Mouse (Mus musculus) retina, embryonic 14.5 days (tissue): ENCODE results near the gene Xrcc1.
"Not testable (repeated sequence)": the region's sequence is repeated elsewhere in the genome, so short reads cannot be mapped to it uniquely, and the experiment has no call there.

ENCODE experiments used
- DNase-seq: peaks from one replicate; pipeline ENCODE4 v3.0.0-alpha.2; 2015; ENCODE audit warnings: low spot score

Gene Xrcc1

GRCm38 (mm10) chr7:24600941-24601597 is 55.0 kb downstream of the Xrcc1 start:
- DNase-seq: peak; percentile 99

- no peak for DNase-seq
These were observed 59.5 kb downstream of the Xrcc1 start for GRCm38 (mm10) chr7:24605561-24605960.

GRCm38 (mm10) chr7:24606046-24606445 is 60.0 kb downstream of the Xrcc1 start:
- no peak for DNase-seq

DNA sequence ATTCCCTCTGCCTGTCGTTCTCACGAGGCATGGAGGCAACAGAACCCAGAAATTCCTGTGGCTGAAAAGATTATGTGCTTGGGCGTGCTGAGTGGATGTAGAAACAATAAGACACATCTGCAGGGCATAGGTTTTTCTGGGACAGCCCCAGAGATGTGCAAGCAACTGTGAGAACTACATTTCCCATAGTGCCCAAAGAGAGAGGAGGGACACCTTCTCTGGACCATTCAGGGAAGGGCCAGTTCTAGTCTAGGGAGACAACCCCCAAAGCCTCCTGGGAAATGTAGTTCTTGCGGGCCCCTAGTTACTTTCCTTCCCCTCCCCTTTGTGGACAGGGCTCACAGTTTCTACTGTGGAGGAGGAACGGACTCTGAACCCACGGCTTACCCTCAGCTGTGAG is 61.9 kb downstream of the Xrcc1 start:
- DNase-seq: peak; percentile 69

GRCm38 (mm10) chr7:24608561-24608960 is 62.5 kb downstream of the Xrcc1 start:
- DNase-seq: no peak

DNA sequence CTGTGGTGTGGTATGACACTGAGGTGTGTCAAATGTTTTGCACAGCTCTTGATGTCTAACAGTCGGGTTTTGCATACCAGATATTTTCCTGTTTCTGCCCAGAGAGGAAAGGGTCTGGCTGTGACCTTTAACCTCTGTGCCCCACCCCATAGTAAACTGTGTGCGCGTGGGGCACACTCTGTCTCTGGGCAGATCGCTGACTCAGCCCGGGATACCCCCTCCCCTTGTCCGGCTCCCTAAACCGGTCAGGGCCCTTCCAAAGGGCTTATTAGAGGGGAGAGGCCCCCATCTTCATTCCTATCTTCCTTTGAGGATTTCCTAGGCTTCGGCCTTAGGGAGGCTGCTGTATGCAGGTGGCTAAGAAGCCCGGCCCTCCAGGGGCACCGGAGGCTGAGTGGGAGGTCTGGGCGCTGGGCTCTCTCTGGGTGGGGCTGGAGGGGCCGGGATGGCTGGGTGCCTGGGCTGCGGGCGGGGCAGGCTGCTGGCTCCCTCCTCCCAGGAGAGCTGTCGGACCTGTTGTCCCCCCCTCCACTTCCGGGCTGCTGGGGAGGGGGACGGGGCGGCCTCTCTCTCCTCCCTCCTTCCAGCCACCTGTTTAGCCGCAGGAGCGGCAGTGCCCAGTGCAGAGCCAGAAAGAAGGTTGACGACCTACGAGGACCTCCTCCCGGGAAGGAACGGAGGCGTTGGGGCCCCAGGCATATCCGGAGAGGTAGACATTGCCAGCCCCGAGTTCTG is 64.2 kb downstream of the Xrcc1 start, which contains the start of gene Phldb3:
Phldb3 (plus strand) TSS at position 620 of the 735 bp plus-strand sequence.
- no peak for DNase-seq

GRCm38 (mm10) chr7:24610879-24611494 is 64.9 kb downstream of the Xrcc1 start:
- DNase-seq: peak; percentile 84

DNA sequence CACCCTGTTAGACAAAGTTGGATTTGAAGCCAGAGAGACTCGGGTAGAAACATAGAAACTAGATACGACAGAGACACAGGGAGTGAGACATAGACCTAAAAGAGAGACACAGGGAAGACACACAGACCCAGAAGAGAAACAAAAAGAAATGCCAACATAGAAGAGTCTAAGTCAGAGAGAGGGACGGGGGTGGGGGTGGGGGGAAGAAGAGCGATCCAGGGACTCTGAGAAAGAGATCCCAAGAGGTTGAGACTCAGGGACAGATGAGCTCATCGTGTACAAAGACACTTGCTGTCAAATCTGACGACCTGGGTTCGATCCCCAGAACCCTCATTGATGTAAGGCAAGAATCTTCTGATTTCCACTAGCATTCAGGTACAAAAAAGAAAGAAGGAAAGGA is 65.6 kb downstream of the Xrcc1 start:
- no peak for DNase-seq

DNA sequence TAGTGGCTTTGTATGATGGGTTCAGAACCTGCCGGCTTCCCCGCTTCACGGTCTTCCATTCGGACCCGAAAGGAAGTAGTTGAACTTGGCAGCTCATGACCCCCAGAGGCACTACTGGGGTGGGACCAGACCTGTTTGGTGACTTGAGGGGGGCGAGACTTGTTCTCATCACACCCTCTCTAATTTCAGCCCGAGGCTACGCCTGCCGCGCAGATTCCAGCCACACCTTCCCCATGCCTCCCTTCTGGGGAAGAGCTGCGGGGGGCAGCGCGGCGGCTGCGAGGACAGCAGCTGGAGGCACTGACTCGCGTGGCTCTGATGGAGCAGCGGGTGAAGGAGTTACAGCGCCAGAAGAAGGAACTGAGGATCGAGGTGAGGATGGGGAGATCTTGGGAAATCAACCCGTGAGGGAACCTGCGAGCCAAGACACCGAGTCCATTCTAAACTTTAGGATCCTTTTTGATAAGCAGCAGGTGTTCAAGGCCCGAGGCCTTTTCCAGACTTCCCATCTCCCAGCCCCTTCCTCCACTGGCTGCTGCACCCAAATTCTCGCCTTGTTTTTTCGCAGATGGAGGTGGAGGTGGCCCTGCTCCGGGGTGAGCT is 66.3 kb downstream of the Xrcc1 start:
- no peak for DNase-seq

- no peak for DNase-seq
These were observed 68.7 kb downstream of the Xrcc1 start for GRCm38 (mm10) chr7:24614816-24615215.

GRCm38 (mm10) chr7:24617763-24618162 is 71.7 kb downstream of the Xrcc1 start:
- no peak for DNase-seq

GRCm38 (mm10) chr7:24618374-24618773 is 72.3 kb downstream of the Xrcc1 start:
- DNase-seq: not testable (repeated sequence)

- DNase-seq: no peak
These were observed 73.7 kb downstream of the Xrcc1 start for GRCm38 (mm10) chr7:24619671-24620397.

GRCm38 (mm10) chr7:24621193-24621592 is 75.1 kb downstream of the Xrcc1 start:
- no peak for DNase-seq

- DNase-seq: no peak
These were observed 76.9 kb downstream of the Xrcc1 start for GRCm38 (mm10) chr7:24622967-24623366.
